In the genomic region with DNA sequence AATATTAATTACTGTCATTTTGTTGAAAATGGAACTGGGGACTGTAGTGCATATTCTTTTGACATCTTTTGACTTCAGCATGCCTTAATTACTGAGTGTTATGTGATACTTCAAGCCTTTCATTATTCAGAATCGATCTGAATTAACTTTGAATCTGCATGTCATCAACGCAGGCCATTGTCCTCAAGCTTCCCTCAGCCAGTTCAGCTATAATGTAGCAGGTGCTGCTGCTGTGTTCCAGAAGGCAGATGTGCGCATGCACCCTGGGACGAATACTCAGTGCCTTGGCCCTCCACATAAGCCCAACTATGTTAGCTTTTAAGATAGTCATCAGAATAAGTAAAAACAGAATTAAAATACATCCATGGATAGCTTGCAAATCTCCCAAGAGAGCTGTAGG, we compare ENCODE assay signal across 14 mouse cellular contexts.
"Had no signal": no experiment of that assay in that cellular context is flagged by ENCODE, and none has a peak within 500 bp of the region (broad histone marks: within the 10 kb centered on the region; RNA-seq: fewer than 3 reads in every experiment).

No protein-coding gene starts in this region.

- H3K27ac ChIP-seq: layer of hippocampus, adult 2 months; left cerebral cortex, adult 2 months; liver, embryonic 13.5 days had no signal

- DNase-seq: kidney, adult 18-20 months; kidney, adult 9 months; kidney, postnatal 14 days; layer of hippocampus, adult 9-11 months; layer of hippocampus, postnatal 36 days; liver, embryonic 13.5 days; lung, adult 2 months; lung, postnatal 14 days; lung, postnatal 4 days; midbrain, embryonic 14.5 days; thymus, adult 18-20 months; thymus, postnatal 36 days had no signal

- H3K4me2 ChIP-seq: liver, embryonic 13.5 days had no signal

- H3K4me1 ChIP-seq: liver, embryonic 13.5 days had no signal

- H3K9ac ChIP-seq: liver, embryonic 13.5 days had no signal

- H3K4me3 ChIP-seq: layer of hippocampus, adult 2 months; left cerebral cortex, adult 2 months; liver, embryonic 13.5 days had no signal

- H3K27me3 ChIP-seq: liver, embryonic 13.5 days had no signal

- H3K36me3 ChIP-seq: liver, embryonic 13.5 days had no signal

- H3K9me3 ChIP-seq: liver, embryonic 13.5 days had no signal
